Mouse (Mus musculus) ES-Bruce4 (cell line): ENCODE results near the gene Kcnip3.

Source experiments
- CTCF ChIP-seq: IDR thresholded peaks from one replicate; pipeline ENCODE4 v1.8.1; 2011; ENCODE audit warnings: low read depth, low read length
- EP300 ChIP-seq: IDR thresholded peaks from 2 replicates; pipeline ENCODE4 v1.6.1; 2011; ENCODE audit warnings: low read depth, low read length; ENCODE audit not compliant: insufficient read depth
- POLR2A ChIP-seq: IDR thresholded peaks from one replicate; pipeline ENCODE4 v1.8.1; 2011; ENCODE audit warnings: low read length; ENCODE audit not compliant: insufficient read depth

GRCm38 (mm10) chr2:127451748-127452147 is 70.1 kb downstream of the Kcnip3 start:
- TF ChIP-seq CTCF (no peak), POLR2A (no peak), EP300 (no peak)
